Mouse (Mus musculus): Measurements from ENCODE around the gene Tacc2. TPM values are rescaled to one million over a fixed set of nuclear protein-coding genes. Genes with fewer than 3 reads are reported as not detected.
A peak's percentile ranks its signal among the peaks of the same experiment; 100 is the strongest.

The Tacc2 gene
- polyA plus RNA-seq, 1 experiment from 2014 or later, result 50.8 TPM

DNA sequence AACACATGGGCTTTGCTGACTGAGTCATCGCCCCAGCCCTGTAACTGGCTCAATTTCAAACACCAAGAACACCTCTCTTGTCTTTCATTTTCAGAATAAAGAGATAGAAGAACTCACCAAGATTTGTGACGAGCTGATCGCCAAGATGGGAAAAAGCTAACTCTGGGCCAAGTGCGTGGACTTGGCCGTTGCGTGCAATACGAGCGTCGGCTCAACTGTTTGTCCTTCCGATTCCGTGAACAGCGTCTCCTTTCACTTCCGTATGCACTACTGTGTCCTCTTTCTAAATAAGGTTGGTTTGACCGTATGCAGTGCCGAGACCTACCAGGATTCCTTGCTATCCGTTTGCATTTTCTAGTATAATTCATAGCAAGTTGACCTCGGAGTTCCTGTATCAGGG is 186.9 kb downstream of the Tacc2 start:
- Histone ChIP-seq H3K27ac (no peak overlapping the region), H3K27me3 (ENCODE audit: insufficient read depth, poor library complexity, severe bottlenecking) (no peaks in the 10 kb centered on the region), H3K4me1 (replicated peaks) (peaks cover 20% of the 10 kb centered on the region), H3K4me3 (no peak overlapping the region), H3K9me3 (no peaks in the 10 kb centered on the region), H3K36me3 (peaks cover 64% of the 10 kb centered on the region)
- DNase-seq (ENCODE audit: low spot score), result no peak
- WGBS, result 96% methylated on average over 17 of the region's 17 CpGs

DNA sequence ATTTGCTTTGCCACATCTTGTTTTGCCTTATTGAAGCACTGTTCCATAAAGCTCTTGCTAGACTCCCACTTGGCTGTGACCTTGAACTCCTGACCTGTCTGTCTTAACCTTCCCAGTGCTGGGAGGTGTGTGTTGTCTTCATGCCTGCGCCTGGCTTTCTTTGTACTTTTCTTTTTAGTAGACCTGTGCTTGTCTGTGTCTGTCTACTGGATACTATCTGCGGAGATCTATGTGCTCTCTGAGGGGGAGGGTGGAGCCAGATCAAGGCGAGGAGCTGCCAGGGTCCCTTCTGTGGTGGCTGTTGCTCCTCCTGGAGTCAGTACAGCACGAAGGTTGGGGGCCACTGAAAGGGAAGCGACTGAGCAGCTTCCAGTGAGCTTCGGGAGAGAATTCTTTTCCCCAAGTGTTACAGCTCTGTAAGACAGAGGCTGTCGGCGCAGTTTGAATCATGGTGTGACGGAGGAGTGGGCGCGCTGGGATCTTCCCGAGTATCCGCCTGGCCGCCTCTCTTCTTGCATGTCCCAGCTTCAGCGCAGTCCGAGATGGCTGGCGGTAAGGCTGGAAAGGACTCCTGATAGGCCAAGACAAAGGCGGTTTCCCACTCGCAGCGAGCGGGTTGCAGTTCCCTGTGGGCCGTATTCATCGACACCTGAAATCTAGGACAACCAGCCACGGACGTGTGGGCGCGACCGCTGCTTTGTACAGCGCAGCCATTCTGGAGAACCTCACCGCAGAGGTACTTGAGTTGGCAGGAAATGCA is 189.4 kb downstream of the Tacc2 start:
- Histone ChIP-seq H3K27ac (no peak overlapping the region), H3K9me3 (no peaks in the 10 kb centered on the region), H3K4me3 (no peak overlapping the region), H3K36me3 (peaks cover 40% of the 10 kb centered on the region), H3K27me3 (ENCODE audit: insufficient read depth, poor library complexity, severe bottlenecking) (no peaks in the 10 kb centered on the region), H3K4me1 (replicated peaks) (peaks cover 12% of the 10 kb centered on the region)
- no peak for DNase-seq (ENCODE audit: low spot score)
- 80% methylated on average over 30 of the region's 30 CpGs for WGBS

DNA sequence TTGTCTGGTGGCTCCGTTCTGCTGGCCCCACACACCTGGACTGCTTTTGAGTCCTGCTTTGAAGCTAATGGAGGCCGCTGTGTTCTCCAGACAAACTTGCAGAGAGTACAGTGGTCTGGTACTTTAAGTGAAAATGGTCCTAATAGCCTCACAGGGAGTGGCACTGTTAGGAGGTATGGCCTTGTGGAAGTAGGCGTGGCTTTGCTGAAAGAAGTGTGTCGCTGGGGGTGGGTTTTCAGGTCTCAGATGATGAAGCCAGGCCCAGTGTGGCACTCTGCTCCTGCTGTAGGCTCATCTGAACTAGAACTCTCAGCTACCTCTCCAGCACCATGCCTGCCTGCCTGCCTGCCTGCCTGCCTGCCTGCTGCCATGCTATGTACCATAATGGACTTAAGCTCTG is 190.9 kb downstream of the Tacc2 start:
- H3K27ac ChIP-seq, result no peak overlapping the region
- H3K27me3 ChIP-seq (ENCODE audit: insufficient read depth, poor library complexity, severe bottlenecking), result peaks cover 5% of the 10 kb centered on the region; the same call in 1 of the 2 replicates
- 87% methylated on average over 4 of the region's 4 CpGs for WGBS
- peaks cover 6% of the 10 kb centered on the region; the same call in 1 of the 2 replicates for H3K4me1 ChIP-seq (replicated peaks)
- no peak overlapping the region for H3K4me3 ChIP-seq
- no peaks in the 10 kb centered on the region for H3K9me3 ChIP-seq
- DNase-seq (ENCODE audit: low spot score), result no peak
- peaks cover 37% of the 10 kb centered on the region for H3K36me3 ChIP-seq

DNA sequence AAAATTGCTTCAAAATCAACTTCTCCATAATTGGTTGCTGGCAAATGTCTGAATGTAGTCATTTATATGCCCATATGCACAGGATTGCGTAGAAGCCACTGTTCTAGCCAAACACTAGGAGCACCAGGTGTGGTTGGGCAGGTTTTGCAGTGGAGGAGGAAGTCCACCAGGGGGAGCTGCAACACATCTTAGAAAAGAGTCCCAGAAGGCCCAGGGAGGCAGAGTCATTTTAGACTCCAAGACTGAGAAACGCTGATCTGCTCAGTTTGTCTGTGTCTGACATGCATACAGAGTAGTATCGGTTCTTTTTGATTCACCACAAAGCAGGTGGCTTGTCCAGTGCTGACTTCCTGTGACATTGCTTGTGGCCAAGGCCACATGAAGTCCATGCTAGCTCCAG is 193.5 kb downstream of the Tacc2 start:
- peaks cover 5% of the 10 kb centered on the region; the same call in 1 of the 2 replicates for H3K27me3 ChIP-seq (ENCODE audit: insufficient read depth, poor library complexity, severe bottlenecking)
- no peak overlapping the region for H3K4me3 ChIP-seq
- H3K36me3 ChIP-seq, result peaks cover 14% of the 10 kb centered on the region
- no peaks in the 10 kb centered on the region for H3K9me3 ChIP-seq
- no peak overlapping the region for H3K27ac ChIP-seq
- H3K4me1 ChIP-seq (replicated peaks), result peaks cover 8% of the 10 kb centered on the region; the same call in 1 of the 2 replicates
- WGBS, result 41% methylated on average over 3 of the region's 3 CpGs
- peak; percentile 79 for DNase-seq (ENCODE audit: low spot score)

DNA sequence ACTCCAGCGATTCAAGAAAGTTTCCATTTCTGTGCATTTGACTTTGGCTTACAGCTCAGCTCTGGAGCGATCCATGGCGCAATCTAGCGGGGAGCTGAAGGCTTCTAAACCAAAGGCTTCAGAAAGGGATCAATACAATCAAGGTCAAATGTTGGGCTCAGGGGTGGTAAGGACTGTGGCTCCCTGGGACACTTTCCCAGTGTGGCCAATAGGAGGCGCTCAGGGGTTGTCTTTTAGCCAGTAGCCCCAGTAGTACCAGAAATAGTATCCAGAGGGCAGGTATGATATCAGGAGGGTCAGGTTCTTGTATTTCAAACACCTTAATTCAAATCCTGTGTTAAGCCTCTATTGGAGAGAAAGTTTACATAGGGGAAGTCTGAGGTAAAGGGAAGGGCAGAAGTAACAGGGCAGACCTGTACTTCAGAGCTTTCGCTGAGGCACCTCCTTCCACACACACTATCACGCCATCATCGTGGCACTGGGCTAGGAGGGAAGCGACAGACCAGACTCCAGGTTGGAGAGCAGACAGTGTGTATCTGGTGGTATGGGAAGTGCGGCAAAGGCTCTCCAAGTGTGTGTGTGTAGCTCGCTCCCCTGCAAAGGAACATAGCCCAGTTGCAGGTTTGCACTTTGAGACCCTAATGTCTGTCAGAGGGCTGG is 196.1 kb downstream of the Tacc2 start:
- Histone ChIP-seq H3K27me3 (ENCODE audit: insufficient read depth, poor library complexity, severe bottlenecking) (peaks cover 5% of the 10 kb centered on the region; the same call in 1 of the 2 replicates), H3K4me3 (no peak overlapping the region), H3K4me1 (replicated peaks) (peaks cover 3% of the 10 kb centered on the region; the same call in 1 of the 2 replicates), H3K9me3 (no peaks in the 10 kb centered on the region), H3K27ac (no peak overlapping the region), H3K36me3 (no peaks in the 10 kb centered on the region)
- WGBS, result 66% methylated on average over 11 of the region's 11 CpGs
- peak; percentile 35 for DNase-seq (ENCODE audit: low spot score)

DNA sequence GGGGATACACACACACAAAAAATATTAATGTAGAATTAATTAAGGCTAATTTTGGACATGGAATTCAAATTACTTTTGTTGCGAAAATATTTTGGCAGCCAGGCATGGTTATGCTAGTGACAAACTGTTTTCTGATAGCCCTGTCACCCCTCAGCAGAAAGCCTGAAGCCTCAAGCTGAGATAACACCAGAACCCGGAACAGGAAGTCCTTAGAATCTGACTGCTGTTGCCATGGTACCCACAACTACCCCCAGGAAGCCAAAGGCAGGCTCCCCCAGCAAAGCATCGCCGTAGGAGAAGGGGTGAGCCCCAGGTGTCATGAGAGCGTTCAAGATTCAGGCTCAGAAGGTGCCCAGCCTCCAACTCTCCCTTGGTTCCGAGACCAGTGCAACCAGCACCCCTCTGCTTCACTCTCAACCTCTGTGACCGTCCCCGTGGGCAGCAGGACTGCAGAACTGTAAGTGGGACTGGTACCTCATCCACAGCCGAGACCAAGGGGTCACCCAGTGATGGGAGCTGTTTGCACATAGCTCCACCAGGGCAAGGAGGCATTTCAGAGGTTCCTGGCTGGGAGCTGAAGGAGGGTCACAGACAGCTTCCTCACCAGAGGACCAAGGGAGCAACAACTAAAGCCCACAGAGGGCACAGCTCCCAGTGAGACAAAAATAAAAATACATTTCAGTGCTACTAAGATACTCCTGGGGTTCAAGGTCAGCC is 196.8 kb downstream of the Tacc2 start, which contains the start of gene Btbd16:
Gene Btbd16, plus strand, starts transcription at position 156 of the 717 bp plus-strand sequence.
- 58% methylated on average over 9 of the region's 9 CpGs for WGBS
- peaks cover 3% of the 10 kb centered on the region; the same call in 1 of the 2 replicates for H3K4me1 ChIP-seq (replicated peaks)
- no peaks in the 10 kb centered on the region for H3K36me3 ChIP-seq
- H3K27me3 ChIP-seq (ENCODE audit: insufficient read depth, poor library complexity, severe bottlenecking), result peaks cover 5% of the 10 kb centered on the region; the same call in 1 of the 2 replicates
- H3K4me3 ChIP-seq, result no peak within 1 kb of the TSS
- H3K9me3 ChIP-seq, result no peaks in the 10 kb centered on the region
- no peak within 1 kb of the TSS for H3K27ac ChIP-seq
- no peak for DNase-seq (ENCODE audit: low spot score)

DNA sequence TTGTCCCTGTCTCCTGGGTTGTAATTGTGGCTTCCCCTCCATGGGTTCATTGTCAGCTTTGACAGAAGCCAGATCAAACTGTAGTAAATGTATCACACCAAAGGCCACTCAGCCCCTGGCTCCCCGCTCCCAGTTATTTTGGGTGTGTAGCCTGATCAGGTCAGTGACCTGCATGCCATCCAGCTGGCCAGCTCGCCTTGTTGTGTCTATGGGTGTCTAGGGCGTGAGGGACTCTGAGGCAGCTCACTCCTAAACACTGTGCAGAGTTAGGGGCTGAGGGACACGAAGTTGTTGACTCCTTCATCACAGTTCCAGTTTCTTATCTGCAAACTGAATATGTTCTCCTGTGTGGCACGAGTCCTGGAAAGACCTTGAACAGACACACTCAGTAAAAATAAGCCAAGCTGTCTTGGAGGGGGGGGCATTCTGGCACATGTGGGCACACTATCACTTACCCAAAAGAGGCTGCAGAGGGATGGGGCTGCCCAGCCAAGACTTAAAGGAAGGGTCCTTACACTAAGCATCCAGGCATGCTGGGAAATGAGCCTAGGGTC is 203.7 kb downstream of the Tacc2 start:
- Histone ChIP-seq H3K27me3 (ENCODE audit: insufficient read depth, poor library complexity, severe bottlenecking) (no peaks in the 10 kb centered on the region), H3K4me1 (replicated peaks) (no peaks in the 10 kb centered on the region), H3K36me3 (no peaks in the 10 kb centered on the region), H3K4me3 (no peak overlapping the region), H3K9me3 (no peaks in the 10 kb centered on the region), H3K27ac (no peak overlapping the region)
- 74% methylated on average over 5 of the region's 5 CpGs for WGBS
- DNase-seq (ENCODE audit: low spot score), result no peak

DNA sequence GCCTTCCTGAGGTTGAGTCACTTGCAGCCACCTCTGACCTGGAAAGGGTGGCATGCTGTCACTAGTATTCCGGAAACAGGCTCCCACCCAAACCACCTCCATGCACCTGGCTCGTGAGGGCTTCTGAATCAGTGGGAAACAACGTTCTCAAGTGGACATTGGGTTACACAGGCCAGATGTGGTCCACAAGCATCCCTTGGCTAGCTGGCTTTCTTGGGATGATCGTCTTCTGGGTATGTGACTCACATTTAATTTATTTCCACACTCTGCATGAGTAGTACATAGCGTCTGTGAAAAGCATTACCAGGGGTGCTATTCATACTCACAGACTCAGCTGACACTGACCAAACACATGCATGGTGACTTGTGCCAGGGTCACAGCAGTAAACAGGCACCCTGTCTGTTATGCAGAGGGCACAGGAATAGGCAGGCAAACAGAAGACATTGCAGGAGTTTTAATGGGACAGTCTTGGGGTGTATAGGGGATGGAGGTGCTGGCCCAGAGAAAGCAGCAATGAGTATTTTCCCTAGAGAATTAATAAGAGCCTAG is 205.3 kb downstream of the Tacc2 start:
- WGBS, result 86% methylated on average over 5 of the region's 5 CpGs
- Histone ChIP-seq H3K27me3 (ENCODE audit: insufficient read depth, poor library complexity, severe bottlenecking) (no peaks in the 10 kb centered on the region), H3K9me3 (no peaks in the 10 kb centered on the region), H3K4me3 (no peak overlapping the region), H3K4me1 (replicated peaks) (no peaks in the 10 kb centered on the region), H3K36me3 (no peaks in the 10 kb centered on the region), H3K27ac (no peak overlapping the region)
- no peak for DNase-seq (ENCODE audit: low spot score)

DNA sequence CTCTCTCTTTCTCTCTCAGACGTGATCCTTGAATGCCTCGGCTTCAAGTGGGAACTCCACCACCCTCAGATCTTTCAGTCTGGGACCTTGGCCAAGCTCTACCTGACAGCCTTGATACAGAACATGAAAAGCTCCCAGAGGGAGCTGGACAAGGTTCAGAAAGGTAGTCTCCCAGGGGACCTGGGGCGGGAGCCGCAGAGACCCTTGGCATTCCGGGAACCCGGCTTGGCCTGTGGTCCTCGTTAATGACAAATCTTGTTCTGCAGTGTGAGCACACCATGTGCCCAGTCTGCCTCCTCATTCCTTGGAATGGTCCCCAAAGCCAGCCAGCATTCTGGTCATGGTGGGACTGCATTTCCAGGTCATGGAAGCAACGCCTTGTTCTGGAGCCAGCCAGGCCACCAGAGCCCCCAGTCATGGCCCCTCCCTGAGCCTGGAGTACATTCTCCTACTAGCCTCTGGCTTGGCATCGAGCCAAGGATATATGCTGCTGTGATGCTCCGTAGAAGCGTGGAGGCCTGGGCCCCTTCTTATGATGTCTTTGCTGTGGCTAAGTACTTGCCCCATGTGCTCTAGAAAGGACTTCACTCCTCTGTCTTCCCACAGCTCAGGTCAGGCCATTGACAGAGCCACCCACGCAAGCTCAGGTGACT is 208.8 kb downstream of the Tacc2 start:
- no peaks in the 10 kb centered on the region for H3K9me3 ChIP-seq
- no peaks in the 10 kb centered on the region for H3K36me3 ChIP-seq
- no peak for DNase-seq (ENCODE audit: low spot score)
- no peaks in the 10 kb centered on the region for H3K27me3 ChIP-seq (ENCODE audit: insufficient read depth, poor library complexity, severe bottlenecking)
- WGBS, result 93% methylated on average over 12 of the region's 12 CpGs
- H3K4me1 ChIP-seq (replicated peaks), result no peaks in the 10 kb centered on the region; the same call in 1 of the 2 replicates
- H3K4me3 ChIP-seq, result no peak overlapping the region
- no peak overlapping the region for H3K27ac ChIP-seq

DNA sequence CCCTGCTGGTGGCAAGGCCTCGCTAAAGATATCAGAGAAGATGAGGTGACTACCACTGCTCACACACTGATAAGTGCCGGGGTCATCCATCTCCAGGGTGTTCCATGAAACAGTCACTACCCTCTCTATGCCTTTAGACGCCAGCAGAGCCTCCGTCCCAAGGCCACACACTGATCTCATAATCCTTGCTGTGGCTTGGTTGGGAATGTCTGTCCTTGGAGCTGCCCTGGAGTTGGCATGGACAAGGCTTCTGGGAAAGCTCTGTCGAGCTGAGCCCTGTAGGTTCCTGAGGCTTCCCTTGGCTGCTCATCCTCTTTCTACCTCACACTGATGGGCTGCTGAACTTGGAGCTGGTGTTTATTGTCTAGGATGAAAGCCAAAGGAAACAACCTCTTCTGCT is 209.5 kb downstream of the Tacc2 start:
- WGBS, result 87% methylated on average over 5 of the region's 5 CpGs
- Histone ChIP-seq H3K4me1 (replicated peaks) (peaks cover 2% of the 10 kb centered on the region; the same call in 1 of the 2 replicates), H3K36me3 (no peaks in the 10 kb centered on the region), H3K4me3 (no peak overlapping the region), H3K27ac (no peak overlapping the region), H3K9me3 (no peaks in the 10 kb centered on the region), H3K27me3 (ENCODE audit: insufficient read depth, poor library complexity, severe bottlenecking) (no peaks in the 10 kb centered on the region)
- DNase-seq (ENCODE audit: low spot score), result no peak

DNA sequence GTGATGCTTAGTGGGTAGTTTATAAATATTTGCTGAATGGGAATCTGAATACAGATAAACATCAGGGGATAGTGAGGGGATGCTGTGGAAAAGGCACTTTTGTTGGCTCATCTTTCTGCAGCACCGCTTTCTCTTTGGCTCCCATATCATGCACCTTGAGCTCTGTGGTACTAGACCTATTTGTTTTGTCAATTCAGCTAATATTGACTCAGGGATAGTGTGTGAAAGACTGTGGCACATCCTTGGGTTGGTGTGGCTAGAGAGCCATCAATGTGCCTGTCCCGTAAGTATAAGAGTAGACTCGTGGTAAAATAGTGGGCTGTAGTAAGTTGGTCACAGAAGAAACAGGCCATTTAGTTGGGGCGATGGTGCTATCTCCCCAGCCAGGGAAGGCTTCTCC is 210.3 kb downstream of the Tacc2 start:
- H3K4me3 ChIP-seq, result no peak overlapping the region
- no peaks in the 10 kb centered on the region for H3K27me3 ChIP-seq (ENCODE audit: insufficient read depth, poor library complexity, severe bottlenecking)
- H3K27ac ChIP-seq, result no peak overlapping the region
- H3K9me3 ChIP-seq, result no peaks in the 10 kb centered on the region
- no peaks in the 10 kb centered on the region for H3K36me3 ChIP-seq
- peaks cover 7% of the 10 kb centered on the region; the same call in 1 of the 2 replicates for H3K4me1 ChIP-seq (replicated peaks)
- no peak for DNase-seq (ENCODE audit: low spot score)
- WGBS, result 95% methylated on average over 4 of the region's 4 CpGs

DNA sequence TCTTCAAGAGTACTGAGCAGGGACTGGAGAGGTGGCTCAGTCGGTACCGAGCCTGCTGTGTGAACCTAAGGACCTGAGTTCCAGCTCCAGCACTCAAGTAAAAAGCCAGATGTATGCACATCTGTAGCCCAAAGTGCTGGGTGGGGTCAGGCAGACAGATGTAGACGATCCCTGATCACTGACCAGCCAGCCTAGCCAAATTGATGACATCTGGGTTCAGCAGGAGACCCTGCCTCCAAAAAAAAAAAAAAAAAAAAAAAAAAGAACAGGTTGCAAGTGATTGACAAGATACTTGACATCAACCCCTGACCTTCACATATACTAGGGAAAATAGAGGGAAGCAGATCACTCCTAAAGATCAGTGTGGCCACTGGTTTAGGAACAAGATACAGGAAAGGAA is 211.7 kb downstream of the Tacc2 start:
- H3K27me3 ChIP-seq (ENCODE audit: insufficient read depth, poor library complexity, severe bottlenecking), result no peaks in the 10 kb centered on the region
- WGBS, result 83% methylated on average over 3 of the region's 3 CpGs
- no peaks in the 10 kb centered on the region for H3K36me3 ChIP-seq
- H3K4me3 ChIP-seq, result no peak overlapping the region
- no peaks in the 10 kb centered on the region for H3K9me3 ChIP-seq
- H3K4me1 ChIP-seq (replicated peaks), result peaks cover 7% of the 10 kb centered on the region; the same call in 1 of the 2 replicates
- no peak overlapping the region for H3K27ac ChIP-seq
- DNase-seq (ENCODE audit: low spot score), result no peak

Data from hindbrain, embryonic 10.5 days (tissue).